Mouse (Mus musculus): ENCODE results near the gene Camk1d. TPM values are rescaled to one million over a fixed set of nuclear protein-coding genes. Genes with fewer than 3 reads are reported as not detected.

Gene Camk1d
- total RNA-seq, 1 experiment from 2014 or later = 24.0 TPM

GRCm38 (mm10) chr2:5596882-5597281, 117.4 kb downstream of the Camk1d start:
- ATAC-seq (replicated peaks; ENCODE audit: insufficient number of reproducible peaks, low FRiP score, low TSS enrichment, poor library complexity, severe bottlenecking) = no peak

GRCm38 (mm10) chr2:5595356-5596191, 118.7 kb downstream of the Camk1d start:
- no peak for ATAC-seq (replicated peaks; ENCODE audit: insufficient number of reproducible peaks, low FRiP score, low TSS enrichment, poor library complexity, severe bottlenecking)

- ATAC-seq (replicated peaks; ENCODE audit: insufficient number of reproducible peaks, low FRiP score, low TSS enrichment, poor library complexity, severe bottlenecking) = no peak; the same call in 1 of the 2 replicates
These were observed 121.7 kb downstream of the Camk1d start for GRCm38 (mm10) chr2:5592461-5593136.

- no peak for ATAC-seq (replicated peaks; ENCODE audit: insufficient number of reproducible peaks, low FRiP score, low TSS enrichment, poor library complexity, severe bottlenecking)
These were observed 124.2 kb downstream of the Camk1d start for GRCm38 (mm10) chr2:5590074-5590473.

- no peak for ATAC-seq (replicated peaks; ENCODE audit: insufficient number of reproducible peaks, low FRiP score, low TSS enrichment, poor library complexity, severe bottlenecking)
These were observed 125.2 kb downstream of the Camk1d start for GRCm38 (mm10) chr2:5589163-5589562.

- ATAC-seq (replicated peaks; ENCODE audit: insufficient number of reproducible peaks, low FRiP score, low TSS enrichment, poor library complexity, severe bottlenecking) = no peak
These were observed 125.9 kb downstream of the Camk1d start for GRCm38 (mm10) chr2:5588329-5588982.

GRCm38 (mm10) chr2:5584318-5585027, 129.8 kb downstream of the Camk1d start:
- no peak for ATAC-seq (replicated peaks; ENCODE audit: insufficient number of reproducible peaks, low FRiP score, low TSS enrichment, poor library complexity, severe bottlenecking)

- no peak for ATAC-seq (replicated peaks; ENCODE audit: insufficient number of reproducible peaks, low FRiP score, low TSS enrichment, poor library complexity, severe bottlenecking)
These were observed 134.9 kb downstream of the Camk1d start for GRCm38 (mm10) chr2:5579391-5579790.

GRCm38 (mm10) chr2:5577399-5578129, 136.8 kb downstream of the Camk1d start:
- no peak for ATAC-seq (replicated peaks; ENCODE audit: insufficient number of reproducible peaks, low FRiP score, low TSS enrichment, poor library complexity, severe bottlenecking)

GRCm38 (mm10) chr2:5572314-5573006, 141.9 kb downstream of the Camk1d start:
- no peak for ATAC-seq (replicated peaks; ENCODE audit: insufficient number of reproducible peaks, low FRiP score, low TSS enrichment, poor library complexity, severe bottlenecking)

GRCm38 (mm10) chr2:5566611-5567010, 147.7 kb downstream of the Camk1d start:
- ATAC-seq (replicated peaks; ENCODE audit: insufficient number of reproducible peaks, low FRiP score, low TSS enrichment, poor library complexity, severe bottlenecking) = no peak

GRCm38 (mm10) chr2:5563685-5564084, 150.6 kb downstream of the Camk1d start:
- ATAC-seq (replicated peaks; ENCODE audit: insufficient number of reproducible peaks, low FRiP score, low TSS enrichment, poor library complexity, severe bottlenecking) = no peak

- ATAC-seq (replicated peaks; ENCODE audit: insufficient number of reproducible peaks, low FRiP score, low TSS enrichment, poor library complexity, severe bottlenecking) = no peak
These were observed 152.9 kb downstream of the Camk1d start for GRCm38 (mm10) chr2:5561446-5561845.

- no peak for ATAC-seq (replicated peaks; ENCODE audit: insufficient number of reproducible peaks, low FRiP score, low TSS enrichment, poor library complexity, severe bottlenecking)
These were observed 161.1 kb downstream of the Camk1d start for GRCm38 (mm10) chr2:5553264-5553663.

GRCm38 (mm10) chr2:5551758-5552255, 162.5 kb downstream of the Camk1d start:
- no peak for ATAC-seq (replicated peaks; ENCODE audit: insufficient number of reproducible peaks, low FRiP score, low TSS enrichment, poor library complexity, severe bottlenecking)

GRCm38 (mm10) chr2:5549334-5549733, 165.0 kb downstream of the Camk1d start:
- ATAC-seq (replicated peaks; ENCODE audit: insufficient number of reproducible peaks, low FRiP score, low TSS enrichment, poor library complexity, severe bottlenecking) = no peak

- no peak for ATAC-seq (replicated peaks; ENCODE audit: insufficient number of reproducible peaks, low FRiP score, low TSS enrichment, poor library complexity, severe bottlenecking)
These were observed 165.4 kb downstream of the Camk1d start for GRCm38 (mm10) chr2:5548872-5549271.

- ATAC-seq (replicated peaks; ENCODE audit: insufficient number of reproducible peaks, low FRiP score, low TSS enrichment, poor library complexity, severe bottlenecking) = no peak
These were observed 173.4 kb downstream of the Camk1d start for GRCm38 (mm10) chr2:5540870-5541269.

Measured in monocyte, adult 5-6 weeks (primary cell).